Mouse (Mus musculus): ENCODE results near the gene Mmrn2. TPM values are rescaled to one million over a fixed set of nuclear protein-coding genes. Genes with fewer than 3 reads are reported as not detected.

Mmrn2 gene
- polyA plus RNA-seq, 1 experiment from 2014 or later, result 7.7 TPM

GRCm38 (mm10) chr14:34344361-34344760, 30.9 kb upstream of the Mmrn2 start:
- no peak for ATAC-seq (ENCODE audit: insufficient number of reproducible peaks, insufficient read depth, low FRiP score, low read depth)
- Histone ChIP-seq H3K27ac (ENCODE audit: low read length) (no peak overlapping the region), H3K27me3 (ENCODE audit: control insufficient read depth, insufficient read depth, low read length) (no peaks in the 10 kb centered on the region), H3K36me3 (ENCODE audit: control insufficient read depth, insufficient read depth, low read length) (peaks cover 34% of the 10 kb centered on the region), H3K4me1 (ENCODE audit: control insufficient read depth, insufficient read depth, low read length) (no peaks in the 10 kb centered on the region), H3K4me3 (ENCODE audit: low read depth, low read length) (no peak overlapping the region), H3K9ac (replicated peaks; ENCODE audit: low read depth, low read length) (no peak overlapping the region), H3K9me3 (ENCODE audit: control insufficient read depth, low read depth, low read length) (no peaks in the 10 kb centered on the region), H3K4me2 (replicated peaks; ENCODE audit: low read depth, low read length) (no peak overlapping the region)
- 82% methylated on average over 5 of the region's 5 CpGs for WGBS

- Histone ChIP-seq H3K4me2 (replicated peaks; ENCODE audit: low read depth, low read length) (no peak overlapping the region), H3K27me3 (ENCODE audit: control insufficient read depth, insufficient read depth, low read length) (no peaks in the 10 kb centered on the region), H3K27ac (ENCODE audit: low read length) (no peak overlapping the region), H3K4me1 (ENCODE audit: control insufficient read depth, insufficient read depth, low read length) (no peaks in the 10 kb centered on the region), H3K36me3 (ENCODE audit: control insufficient read depth, insufficient read depth, low read length) (peaks cover 23% of the 10 kb centered on the region), H3K9me3 (ENCODE audit: control insufficient read depth, low read depth, low read length) (no peaks in the 10 kb centered on the region), H3K9ac (replicated peaks; ENCODE audit: low read depth, low read length) (no peak overlapping the region), H3K4me3 (ENCODE audit: low read depth, low read length) (no peak overlapping the region)
- WGBS, result 55% methylated on average over 12 of the region's 12 CpGs
- ATAC-seq (ENCODE audit: insufficient number of reproducible peaks, insufficient read depth, low FRiP score, low read depth), result no peak
Observed at GRCm38 (mm10) chr14:34345771-34346566, 29.3 kb upstream of the Mmrn2 start.

DNA sequence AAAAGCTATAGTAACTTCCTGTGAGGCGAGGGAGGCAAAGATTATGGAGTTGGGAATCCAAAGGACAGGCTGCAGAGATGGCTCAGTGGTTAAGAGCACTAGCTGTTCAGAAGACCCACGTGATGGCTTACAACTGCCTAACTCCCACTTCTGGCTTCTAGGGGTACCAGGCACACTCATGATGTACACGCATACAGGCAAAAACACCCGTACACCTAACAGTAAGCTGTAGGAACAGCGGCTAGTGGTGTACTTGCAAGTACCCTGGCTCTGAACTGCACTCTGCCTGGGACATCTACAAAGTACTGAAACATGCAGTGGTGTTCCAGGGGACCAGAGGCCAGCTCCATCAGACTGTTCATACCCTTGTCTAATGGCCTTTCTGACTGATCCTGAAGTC, 28.2 kb upstream of the Mmrn2 start:
- Histone ChIP-seq H3K4me2 (replicated peaks; ENCODE audit: low read depth, low read length) (no peak overlapping the region), H3K9ac (replicated peaks; ENCODE audit: low read depth, low read length) (no peak overlapping the region), H3K27ac (ENCODE audit: low read length) (no peak overlapping the region), H3K4me3 (ENCODE audit: low read depth, low read length) (no peak overlapping the region), H3K27me3 (ENCODE audit: control insufficient read depth, insufficient read depth, low read length) (no peaks in the 10 kb centered on the region), H3K36me3 (ENCODE audit: control insufficient read depth, insufficient read depth, low read length) (peaks cover 16% of the 10 kb centered on the region), H3K4me1 (ENCODE audit: control insufficient read depth, insufficient read depth, low read length) (no peaks in the 10 kb centered on the region), H3K9me3 (ENCODE audit: control insufficient read depth, low read depth, low read length) (no peaks in the 10 kb centered on the region)
- 92% methylated on average over 5 of the region's 5 CpGs for WGBS
- ATAC-seq (ENCODE audit: insufficient number of reproducible peaks, insufficient read depth, low FRiP score, low read depth), result no peak

DNA sequence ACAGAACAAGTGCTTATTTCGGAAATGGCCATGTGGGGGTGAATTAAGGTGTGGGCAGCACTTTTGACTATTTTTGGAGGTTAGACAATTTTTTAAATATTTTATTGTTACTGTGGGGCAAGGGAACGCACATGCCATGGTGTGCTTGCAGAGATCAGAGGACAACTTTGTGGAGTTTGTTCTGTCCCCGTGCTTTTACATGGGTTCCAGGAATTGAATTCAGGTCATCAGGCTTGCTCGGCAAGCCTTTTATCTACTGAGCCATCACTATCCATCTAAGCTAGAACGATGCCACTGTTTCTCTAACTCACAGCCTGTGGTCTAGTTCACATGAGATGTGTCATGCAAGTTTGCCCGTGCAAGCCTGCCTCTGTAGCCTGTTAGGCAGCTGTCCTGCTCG, 27.0 kb upstream of the Mmrn2 start:
- Histone ChIP-seq H3K36me3 (ENCODE audit: control insufficient read depth, insufficient read depth, low read length) (peaks cover 4% of the 10 kb centered on the region; the same call in 1 of the 2 replicates), H3K27ac (ENCODE audit: low read length) (no peak overlapping the region), H3K27me3 (ENCODE audit: control insufficient read depth, insufficient read depth, low read length) (no peaks in the 10 kb centered on the region), H3K4me1 (ENCODE audit: control insufficient read depth, insufficient read depth, low read length) (0 out of 2 replicates have a peak, but pooled peaks cover 2% of the 10 kb centered on the region), H3K4me2 (replicated peaks; ENCODE audit: low read depth, low read length) (no peak overlapping the region), H3K4me3 (ENCODE audit: low read depth, low read length) (no peak overlapping the region), H3K9ac (replicated peaks; ENCODE audit: low read depth, low read length) (no peak overlapping the region), H3K9me3 (ENCODE audit: control insufficient read depth, low read depth, low read length) (no peaks in the 10 kb centered on the region)
- 74% methylated on average over 7 of the region's 7 CpGs for WGBS
- ATAC-seq (ENCODE audit: insufficient number of reproducible peaks, insufficient read depth, low FRiP score, low read depth), result no peak

- no peak overlapping the region for H3K27ac ChIP-seq (ENCODE audit: low read length)
- H3K4me1 ChIP-seq (ENCODE audit: control insufficient read depth, insufficient read depth, low read length), result 0 out of 2 replicates have a peak, but pooled peaks cover 2% of the 10 kb centered on the region
- peak; percentile 90 for ATAC-seq (ENCODE audit: insufficient number of reproducible peaks, insufficient read depth, low FRiP score, low read depth)
- no peak overlapping the region for H3K4me3 ChIP-seq (ENCODE audit: low read depth, low read length)
- no peaks in the 10 kb centered on the region for H3K27me3 ChIP-seq (ENCODE audit: control insufficient read depth, insufficient read depth, low read length)
- peaks cover 3% of the 10 kb centered on the region; the same call in 1 of the 2 replicates for H3K36me3 ChIP-seq (ENCODE audit: control insufficient read depth, insufficient read depth, low read length)
- H3K9ac ChIP-seq (replicated peaks; ENCODE audit: low read depth, low read length), result no peak overlapping the region
- H3K9me3 ChIP-seq (ENCODE audit: control insufficient read depth, low read depth, low read length), result no peaks in the 10 kb centered on the region
- H3K4me2 ChIP-seq (replicated peaks; ENCODE audit: low read depth, low read length), result no peak overlapping the region
- WGBS, result 57% methylated on average over 8 of the region's 8 CpGs
Observed at GRCm38 (mm10) chr14:34349007-34349406, 26.3 kb upstream of the Mmrn2 start.

DNA sequence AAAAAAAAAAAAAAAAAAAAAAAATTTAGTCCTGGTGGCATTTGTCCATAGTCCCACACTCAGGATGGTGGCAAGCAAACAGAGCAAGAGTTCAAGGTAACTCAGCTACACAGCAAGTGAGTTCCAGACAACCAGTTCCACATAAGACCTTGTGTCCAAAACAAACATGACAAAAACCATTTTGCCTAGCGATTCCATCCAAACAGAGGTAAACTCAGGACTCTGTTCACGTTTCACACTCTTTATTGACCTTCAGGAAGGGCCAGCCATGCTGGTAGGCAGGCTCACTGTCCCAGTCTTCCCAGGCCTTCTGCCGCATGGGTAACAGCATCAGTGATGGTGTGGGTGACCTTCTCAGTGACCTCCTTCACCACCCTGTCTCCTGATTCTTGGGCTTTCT, 23.6 kb upstream of the Mmrn2 start:
- Histone ChIP-seq H3K9ac (replicated peaks; ENCODE audit: low read depth, low read length) (no peak overlapping the region), H3K27ac (ENCODE audit: low read length) (no peak overlapping the region), H3K9me3 (ENCODE audit: control insufficient read depth, low read depth, low read length) (no peaks in the 10 kb centered on the region), H3K36me3 (ENCODE audit: control insufficient read depth, insufficient read depth, low read length) (no peaks in the 10 kb centered on the region), H3K27me3 (ENCODE audit: control insufficient read depth, insufficient read depth, low read length) (no peaks in the 10 kb centered on the region), H3K4me3 (ENCODE audit: low read depth, low read length) (no peak overlapping the region), H3K4me1 (ENCODE audit: control insufficient read depth, insufficient read depth, low read length) (0 out of 2 replicates have a peak, but pooled peaks cover 2% of the 10 kb centered on the region), H3K4me2 (replicated peaks; ENCODE audit: low read depth, low read length) (no peak overlapping the region)
- 58% methylated on average over 3 of the region's 3 CpGs for WGBS
- no peak for ATAC-seq (ENCODE audit: insufficient number of reproducible peaks, insufficient read depth, low FRiP score, low read depth)

DNA sequence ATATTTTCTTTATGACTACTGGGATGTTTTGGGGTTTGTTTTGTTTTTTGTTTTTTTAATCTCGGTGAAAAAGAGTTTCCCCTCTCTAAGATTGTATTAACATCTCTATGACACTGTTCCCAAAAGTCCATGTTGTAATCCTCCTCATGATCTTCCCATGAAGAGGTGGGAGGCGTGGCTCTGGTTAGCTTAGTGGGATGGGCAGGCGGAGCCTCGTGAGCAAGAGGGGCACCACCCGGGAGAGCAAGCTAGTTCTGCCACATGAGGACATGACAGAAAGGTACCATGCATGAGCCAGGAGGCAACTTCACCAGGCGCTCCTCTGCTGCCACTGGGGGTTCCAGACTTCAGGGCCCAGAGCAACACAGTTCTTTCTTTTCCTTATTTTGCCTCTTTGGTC, 22.7 kb upstream of the Mmrn2 start:
- no peak overlapping the region for H3K4me2 ChIP-seq (replicated peaks; ENCODE audit: low read depth, low read length)
- H3K9ac ChIP-seq (replicated peaks; ENCODE audit: low read depth, low read length), result no peak overlapping the region
- H3K9me3 ChIP-seq (ENCODE audit: control insufficient read depth, low read depth, low read length), result no peaks in the 10 kb centered on the region
- H3K4me1 ChIP-seq (ENCODE audit: control insufficient read depth, insufficient read depth, low read length), result 0 out of 2 replicates have a peak, but pooled peaks cover 2% of the 10 kb centered on the region
- no peak overlapping the region for H3K27ac ChIP-seq (ENCODE audit: low read length)
- no peaks in the 10 kb centered on the region for H3K36me3 ChIP-seq (ENCODE audit: control insufficient read depth, insufficient read depth, low read length)
- no peaks in the 10 kb centered on the region for H3K27me3 ChIP-seq (ENCODE audit: control insufficient read depth, insufficient read depth, low read length)
- ATAC-seq (ENCODE audit: insufficient number of reproducible peaks, insufficient read depth, low FRiP score, low read depth), result no peak
- 59% methylated on average over 6 of the region's 6 CpGs for WGBS
- no peak overlapping the region for H3K4me3 ChIP-seq (ENCODE audit: low read depth, low read length)

GRCm38 (mm10) chr14:34353326-34353725, 21.9 kb upstream of the Mmrn2 start:
- Histone ChIP-seq H3K27me3 (ENCODE audit: control insufficient read depth, insufficient read depth, low read length) (no peaks in the 10 kb centered on the region), H3K27ac (ENCODE audit: low read length) (no peak overlapping the region), H3K36me3 (ENCODE audit: control insufficient read depth, insufficient read depth, low read length) (no peaks in the 10 kb centered on the region), H3K9ac (replicated peaks; ENCODE audit: low read depth, low read length) (no peak overlapping the region), H3K4me2 (replicated peaks; ENCODE audit: low read depth, low read length) (no peak overlapping the region), H3K4me3 (ENCODE audit: low read depth, low read length) (no peak overlapping the region), H3K9me3 (ENCODE audit: control insufficient read depth, low read depth, low read length) (no peaks in the 10 kb centered on the region), H3K4me1 (ENCODE audit: control insufficient read depth, insufficient read depth, low read length) (0 out of 2 replicates have a peak, but pooled peaks cover 2% of the 10 kb centered on the region)
- ATAC-seq (ENCODE audit: insufficient number of reproducible peaks, insufficient read depth, low FRiP score, low read depth), result no peak
- WGBS, result 90% methylated on average over 3 of the region's 3 CpGs

Measured in stomach, embryonic 14.5 days (tissue).